Mouse (Mus musculus) adrenal gland, postnatal 4 days (tissue): ENCODE measurements around the gene Dhx38. TPM values are rescaled to one million over a fixed set of nuclear protein-coding genes. Genes with fewer than 3 reads are reported as not detected.
A peak's percentile ranks its signal among the peaks of the same experiment; 100 is the strongest.

Experiments
- DNase-seq, 2 experiments: peaks; one replicate each; pipeline ENCODE4 v3.0.0; 2021 to 2022; ENCODE audit warnings: low spot score in 2 of 2, mixed read lengths in 2 of 2
- total RNA-seq, 2 experiments: library from RNA; stranded (reverse); gene quantifications; 2 replicates each; pipeline ENCODE4 v1.2.3; 2021

The Dhx38 gene
- total RNA-seq, 2 experiments from 2014 or later: 32.9 to 35.9 TPM

GRCm38 (mm10) chr8:109563881-109564280 is 1.8 kb downstream of the Dhx38 start:
- no peak for DNase-seq

GRCm38 (mm10) chr8:109551663-109552062 is 14.0 kb downstream of the Dhx38 start:
- no peak for DNase-seq

- no peak for DNase-seq
These were observed 21.6 kb downstream of the Dhx38 start for GRCm38 (mm10) chr8:109544049-109544448.

GRCm38 (mm10) chr8:109542748-109543519 is 22.7 kb downstream of the Dhx38 start:
- DNase-seq: no peak

- no peak for DNase-seq
These were observed 23.5 kb downstream of the Dhx38 start for GRCm38 (mm10) chr8:109542165-109542564.

GRCm38 (mm10) chr8:109536703-109537102 is 29.0 kb downstream of the Dhx38 start:
- peak; percentile 55 to 63 for DNase-seq

- DNase-seq: no peak
These were observed 30.3 kb downstream of the Dhx38 start for GRCm38 (mm10) chr8:109535140-109535990.

- no peak for DNase-seq
These were observed 41.7 kb downstream of the Dhx38 start for GRCm38 (mm10) chr8:109524008-109524407.

GRCm38 (mm10) chr8:109505560-109505959 is 60.1 kb downstream of the Dhx38 start:
- DNase-seq: no peak

- DNase-seq: no peak
These were observed 62.1 kb downstream of the Dhx38 start for GRCm38 (mm10) chr8:109503566-109503965.

- no peak for DNase-seq
These were observed 66.5 kb downstream of the Dhx38 start for GRCm38 (mm10) chr8:109499009-109499717.

Other genes with a start within 250 kb of the Dhx38 start
- gene Pmfbp1, start 71.8 kb downstream of the Dhx38 start, total RNA-seq: not detected
- gene Txnl4b, start within 50 bp of the Dhx38 start, total RNA-seq: 10 to 100 TPM; 13.3 to 13.8 TPM
- 100 to 1,000 TPM in 1 of 2 experiments, 10 to 100 TPM in 1; 21.3 to 285 TPM for gene Hp, start 13.3 kb upstream of the Dhx38 start, total RNA-seq
- 10 to 100 TPM; 27.2 to 32.1 TPM for gene Dhodh, start 42.8 kb upstream of the Dhx38 start, total RNA-seq
- under 1 TPM in 1 of 2 experiments, not detected in 1; 0.08 TPM for gene Pkd1l3, start 48.7 kb upstream of the Dhx38 start, total RNA-seq
- gene Ist1, start 127.4 kb upstream of the Dhx38 start, total RNA-seq: 100 to 1,000 TPM in 1 of 2 experiments, 10 to 100 TPM in 1; 99.2 to 104 TPM
- 10 to 100 TPM; 23.3 to 26.1 TPM for gene Zfp821, start 139.7 kb upstream of the Dhx38 start, total RNA-seq
- gene Atxn1l, start 171.9 kb upstream of the Dhx38 start, total RNA-seq: 10 to 100 TPM; 57.5 to 61.5 TPM
- gene Ap1g1, start 212.7 kb upstream of the Dhx38 start, total RNA-seq: 10 to 100 TPM; 88.5 to 90.0 TPM